Mouse (Mus musculus) kidney, embryonic 16.5 days (tissue): ENCODE data around the gene Olfr1443. TPM values are rescaled to one million over a fixed set of nuclear protein-coding genes. Genes with fewer than 3 reads are reported as not detected.
"Not testable (repeated sequence)": the region's sequence is repeated elsewhere in the genome, so short reads cannot be mapped to it uniquely, and the experiment has no call there.

Experiments
- ATAC-seq: fragments of 200-750 bp; cut with Nextera tagmentation; 2 replicates; pipeline ENCODE4 v1.8.0; 2017; ENCODE audit warnings: moderate TSS enrichment; ENCODE audit not compliant: low FRiP score, low TSS enrichment
- H3K27ac ChIP-seq: fragments of 300-500 bp; sonication (generic); 2 replicates; pipeline ENCODE4 v1.5.1; 2014; ENCODE audit warnings: low read length
- H3K27me3 ChIP-seq: fragments of 300-500 bp; sonication (generic); 2 replicates; pipeline ENCODE4 v1.6.1; 2014; ENCODE audit warnings: low read length, control low read depth, mixed read lengths; ENCODE audit not compliant: insufficient read depth
- H3K36me3 ChIP-seq: fragments of 300-500 bp; sonication (generic); 2 replicates; pipeline ENCODE4 v1.6.1; 2014; ENCODE audit warnings: low read length, control low read depth, mixed read lengths; ENCODE audit not compliant: insufficient read depth
- H3K4me1 ChIP-seq: fragments of 300-500 bp; sonication (generic); 2 replicates; pipeline ENCODE4 v1.6.1; 2014; ENCODE audit warnings: low read length, control low read depth, mixed read lengths; ENCODE audit not compliant: insufficient read depth
- H3K4me2 ChIP-seq: fragments of 300-500 bp; sonication (generic); replicated peaks from 2 replicates; pipeline ENCODE4 v1.6.1; 2014; ENCODE audit warnings: low read depth, low read length
- H3K4me3 ChIP-seq: fragments of 300-500 bp; sonication (generic); 2 replicates; pipeline ENCODE4 v1.5.1; 2014; ENCODE audit warnings: mild to moderate bottlenecking, low read length
- H3K9ac ChIP-seq: fragments of 300-500 bp; sonication (generic); replicated peaks from 2 replicates; pipeline ENCODE4 v1.6.1; 2014; ENCODE audit warnings: low read length
- H3K9me3 ChIP-seq: fragments of 300-500 bp; sonication (generic); 2 replicates; pipeline ENCODE4 v1.6.1; 2016; ENCODE audit warnings: low read length, control low read depth
- WGBS: fragments of 180-500 bp; shearing (Covaris S2); extraction: QIAGEN DNeasy Blood & Tissue Kit; methylation state at CpG from one replicate; pipeline ENCODE4 v1.1.7; 2014; 5-methylcytosine and 5-hydroxymethylcytosine counted together
- polyA plus RNA-seq: library from polyadenylated mRNA; unstranded; fragments of >200 nt; fragmentation: Nextera tagmentation; extraction: Ambion mirVana; gene quantifications from 2 replicates; pipeline ENCODE4 v1.2.1, GENCODE M21; 2015

Gene Olfr1443
- polyA plus RNA-seq, 1 experiment from 2014 or later = not detected

GRCm38 (mm10) chr19:12721596-12721995 is 43.7 kb downstream of the Olfr1443 start:
- not testable (repeated sequence) for H3K4me1 ChIP-seq, H3K4me2 ChIP-seq, H3K36me3 ChIP-seq, ATAC-seq, H3K9ac ChIP-seq, H3K27ac ChIP-seq, H3K4me3 ChIP-seq, H3K9me3 ChIP-seq, H3K27me3 ChIP-seq
- 96% methylated on average over 7 of the region's 7 CpGs for WGBS

- Histone ChIP-seq H3K4me1 (no peaks in the 10 kb centered on the region), H3K27ac (no peak overlapping the region), H3K36me3 (no peaks in the 10 kb centered on the region), H3K27me3 (no peaks in the 10 kb centered on the region), H3K4me3 (no peak overlapping the region), H3K9me3 (no peaks in the 10 kb centered on the region), H3K9ac (no peak overlapping the region), H3K4me2 (no peak overlapping the region)
- WGBS = 88% methylated on average over 2 of the region's 3 CpGs
- ATAC-seq = no peak
Measured at GRCm38 (mm10) chr19:12722308-12722707, 44.4 kb downstream of the Olfr1443 start.

- Histone ChIP-seq H3K27me3 (no peaks in the 10 kb centered on the region), H3K4me1 (no peaks in the 10 kb centered on the region), H3K36me3 (no peaks in the 10 kb centered on the region), H3K4me3 (no peak overlapping the region), H3K4me2 (no peak overlapping the region), H3K27ac (no peak overlapping the region), H3K9ac (no peak overlapping the region), H3K9me3 (no peaks in the 10 kb centered on the region)
- ATAC-seq = no peak
- WGBS = 77% methylated on average over 1 of the region's 1 CpGs
Measured at GRCm38 (mm10) chr19:12725851-12726250, 47.9 kb downstream of the Olfr1443 start.

- Histone ChIP-seq H3K27ac (no peak overlapping the region), H3K4me1 (no peaks in the 10 kb centered on the region), H3K4me2 (no peak overlapping the region), H3K27me3 (no peaks in the 10 kb centered on the region), H3K36me3 (no peaks in the 10 kb centered on the region), H3K9ac (no peak overlapping the region), H3K4me3 (no peak overlapping the region), H3K9me3 (no peaks in the 10 kb centered on the region)
- 64% methylated on average over 1 of the region's 1 CpGs for WGBS
- ATAC-seq = no peak
Measured at GRCm38 (mm10) chr19:12731036-12731435, 53.1 kb downstream of the Olfr1443 start.

- H3K9me3 ChIP-seq = no peaks in the 10 kb centered on the region
- no peaks in the 10 kb centered on the region for H3K27me3 ChIP-seq
- H3K36me3 ChIP-seq = no peaks in the 10 kb centered on the region
- no peak overlapping the region for H3K9ac ChIP-seq
- no peak overlapping the region for H3K27ac ChIP-seq
- H3K4me1 ChIP-seq = no peaks in the 10 kb centered on the region
- no peak overlapping the region for H3K4me2 ChIP-seq
- H3K4me3 ChIP-seq = no peak overlapping the region
- WGBS = 90% methylated on average over 2 of the region's 2 CpGs
- no peak for ATAC-seq
Measured at GRCm38 (mm10) chr19:12731950-12732349, 54.0 kb downstream of the Olfr1443 start.

Other genes starting within 250 kb of the Olfr1443 start
- 0.54 and 0.62 TPM in 2 replicates for gene Mpeg1, start 217.3 kb upstream of the Olfr1443 start, polyA plus RNA-seq
- gene Dtx4, start 176.7 kb upstream of the Olfr1443 start, polyA plus RNA-seq = 6.1 and 6.6 TPM in 2 replicates
- 24.3 and 26.0 TPM in 2 replicates for gene Fam111a, start 132.4 kb upstream of the Olfr1443 start, polyA plus RNA-seq
- 0.31 and 0.49 TPM in 2 replicates for gene Gm4952, start 78.1 kb upstream of the Olfr1443 start, polyA plus RNA-seq
- gene Glyat, start 44.8 kb upstream of the Olfr1443 start, polyA plus RNA-seq = 17.7 and 20.0 TPM in 2 replicates
- 0.10 and 0.20 TPM in 2 replicates for gene Olfr1442, start 7.7 kb upstream of the Olfr1443 start, polyA plus RNA-seq
- gene Keg1, start 17.7 kb downstream of the Olfr1443 start, polyA plus RNA-seq = 87.0 and 88.0 TPM in 2 replicates
- 2.6 TPM in 2 replicates for gene Cntf, start 87.5 kb downstream of the Olfr1443 start, polyA plus RNA-seq
- gene Zfp91, start 118.0 kb downstream of the Olfr1443 start, polyA plus RNA-seq = 11.4 and 11.6 TPM in 2 replicates
- gene Lpxn, start 118.1 kb downstream of the Olfr1443 start, polyA plus RNA-seq = 1.1 and 1.4 TPM in 2 replicates
- not detected in 2 replicates for gene Gm5244, start 168.6 kb downstream of the Olfr1443 start, polyA plus RNA-seq
- gene Olfr1444, start 179.2 kb downstream of the Olfr1443 start, polyA plus RNA-seq = not detected in 2 replicates
- gene Olfr1445, start 205.7 kb downstream of the Olfr1443 start, polyA plus RNA-seq = not detected in 2 replicates
- not detected in 2 replicates for gene Olfr1446, start 215.4 kb downstream of the Olfr1443 start, polyA plus RNA-seq
- not detected in 2 replicates for gene Olfr1447, start 225.6 kb downstream of the Olfr1443 start, polyA plus RNA-seq
- gene Olfr1448, start 246.3 kb downstream of the Olfr1443 start, polyA plus RNA-seq = not detected in 2 replicates